11 mouse cellular contexts compared by ENCODE assay signal in the genomic region with DNA sequence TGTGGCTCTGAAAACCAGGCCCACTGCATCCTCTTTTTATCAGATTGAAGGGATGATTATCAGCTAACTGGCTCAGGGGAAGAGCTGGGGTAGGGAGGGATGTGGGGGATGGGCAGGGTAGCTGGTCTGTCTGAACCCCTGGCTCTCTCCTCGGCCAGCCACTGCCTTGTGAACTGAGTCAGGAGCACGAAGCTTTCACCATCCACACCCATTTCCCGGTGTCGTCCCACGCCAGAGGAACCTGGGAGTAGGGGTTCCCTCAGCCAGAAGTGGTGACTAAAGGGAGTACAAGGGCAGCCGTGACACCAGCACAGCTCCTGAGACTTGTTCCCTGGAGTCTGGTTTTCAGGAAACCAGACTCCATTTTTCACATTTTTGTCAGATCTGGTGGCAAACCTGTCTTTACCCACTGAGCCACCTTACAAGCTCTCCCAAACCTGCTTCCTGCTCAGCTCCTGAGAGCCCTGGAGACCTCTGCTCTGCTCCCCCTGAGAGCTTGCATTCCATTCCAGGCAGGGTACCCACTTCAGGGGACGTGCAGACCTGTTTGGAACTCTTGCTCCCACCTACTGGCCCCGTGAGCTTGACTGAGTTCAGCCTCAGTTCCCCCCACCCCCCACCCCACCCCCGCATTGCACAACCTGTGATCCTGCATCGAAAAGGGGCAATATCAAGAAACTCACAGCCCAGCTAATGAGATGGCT. TPM values are rescaled to one million over a fixed set of nuclear protein-coding genes. Genes with fewer than 3 reads are reported as not detected.
DNase-seq lines count a peak whose midpoint lies in the region; ATAC-seq and TF ChIP-seq lines count a peak whose summit lies in the region.
"Had no signal": no experiment of that assay in that cellular context is flagged by ENCODE, and none has a peak within 500 bp of the region (broad histone marks: within the 10 kb centered on the region; RNA-seq: fewer than 3 reads in every experiment).

No protein-coding gene starts in this region.

- peaks cover 5% of the 10 kb centered on the region; the same call in 1 of the 2 replicates for H3K27me3 ChIP-seq in hindbrain, embryonic 10.5 days (ENCODE audit: insufficient read depth, poor library complexity, severe bottlenecking)
- no peaks in the 10 kb centered on the region for H3K27me3 ChIP-seq in hindbrain, postnatal 0 days (ENCODE audit: insufficient read depth, low read length)
- H3K27me3 ChIP-seq in midbrain, embryonic 10.5 days (ENCODE audit: low read depth, poor library complexity, severe bottlenecking), result peaks cover 12% of the 10 kb centered on the region
- H3K27me3 ChIP-seq in midbrain, postnatal 0 days (ENCODE audit: insufficient read depth, low read length), result no peaks in the 10 kb centered on the region
- H3K27me3 ChIP-seq in embryonic facial prominence, embryonic 13.5 days, result no peaks in the 10 kb centered on the region
- no peaks in the 10 kb centered on the region for H3K27me3 ChIP-seq in stomach, embryonic 16.5 days (ENCODE audit: control insufficient read depth, insufficient read depth, low read length)

- no peak overlapping the region for H3K4me2 ChIP-seq in hindbrain, postnatal 0 days (ENCODE audit: low read depth, low read length)
- H3K4me2 ChIP-seq in midbrain, postnatal 0 days (ENCODE audit: low read depth, low read length, poor library complexity, severe bottlenecking), result no peak overlapping the region
- no peak overlapping the region for H3K4me2 ChIP-seq in embryonic facial prominence, embryonic 13.5 days
- no peak overlapping the region for H3K4me2 ChIP-seq in stomach, embryonic 16.5 days (ENCODE audit: low read depth, low read length)
- H3K4me2 ChIP-seq: liver, embryonic 15.5 days; midbrain, embryonic 13.5 days had no signal

- H3K36me3 ChIP-seq in hindbrain, embryonic 10.5 days, result no peaks in the 10 kb centered on the region
- no peaks in the 10 kb centered on the region for H3K36me3 ChIP-seq in hindbrain, postnatal 0 days (ENCODE audit: insufficient read depth, low read length)
- no peaks in the 10 kb centered on the region for H3K36me3 ChIP-seq in midbrain, embryonic 10.5 days
- no peaks in the 10 kb centered on the region for H3K36me3 ChIP-seq in midbrain, postnatal 0 days (ENCODE audit: insufficient read depth, low read length)
- H3K36me3 ChIP-seq in embryonic facial prominence, embryonic 13.5 days, result no peaks in the 10 kb centered on the region
- no peaks in the 10 kb centered on the region for H3K36me3 ChIP-seq in stomach, embryonic 16.5 days (ENCODE audit: control insufficient read depth, insufficient read depth, low read length)
- H3K36me3 ChIP-seq: liver, embryonic 15.5 days; midbrain, embryonic 13.5 days had no signal

- no peak overlapping the region for H3K9ac ChIP-seq in hindbrain, postnatal 0 days (replicated peaks; ENCODE audit: low read length)
- H3K9ac ChIP-seq in midbrain, postnatal 0 days (replicated peaks; ENCODE audit: low read length, poor library complexity, severe bottlenecking), result no peak overlapping the region
- 0 out of 2 replicates have a peak overlapping the region, but pooled peaks have one; percentile 11 for H3K9ac ChIP-seq in embryonic facial prominence, embryonic 13.5 days
- peak overlapping the region; percentile 46; the same call in 1 of the 2 replicates for H3K9ac ChIP-seq in stomach, embryonic 16.5 days (ENCODE audit: low read length)
- H3K9ac ChIP-seq: liver, embryonic 15.5 days; midbrain, embryonic 13.5 days had no signal

- H3K9me3 ChIP-seq in hindbrain, embryonic 10.5 days, result no peaks in the 10 kb centered on the region
- no peaks in the 10 kb centered on the region for H3K9me3 ChIP-seq in hindbrain, postnatal 0 days (ENCODE audit: low read length)
- H3K9me3 ChIP-seq in midbrain, embryonic 10.5 days (replicated peaks), result no peaks in the 10 kb centered on the region
- H3K9me3 ChIP-seq in midbrain, postnatal 0 days (ENCODE audit: low read length), result no peaks in the 10 kb centered on the region
- H3K9me3 ChIP-seq in embryonic facial prominence, embryonic 13.5 days, result no peaks in the 10 kb centered on the region
- no peaks in the 10 kb centered on the region for H3K9me3 ChIP-seq in stomach, embryonic 16.5 days (replicated peaks; ENCODE audit: control insufficient read depth, low read length)
- H3K9me3 ChIP-seq: liver, embryonic 15.5 days; midbrain, embryonic 13.5 days had no signal

- peaks cover 62% of the 10 kb centered on the region for H3K4me1 ChIP-seq in hindbrain, embryonic 10.5 days (replicated peaks)
- 0 out of 2 replicates have a peak, but pooled peaks cover 6% of the 10 kb centered on the region for H3K4me1 ChIP-seq in hindbrain, postnatal 0 days (ENCODE audit: insufficient read depth, low read length)
- peaks cover 55% of the 10 kb centered on the region for H3K4me1 ChIP-seq in midbrain, embryonic 10.5 days
- H3K4me1 ChIP-seq in midbrain, postnatal 0 days (ENCODE audit: insufficient read depth, low read length), result no peaks in the 10 kb centered on the region
- H3K4me1 ChIP-seq in embryonic facial prominence, embryonic 13.5 days, result peaks cover 27% of the 10 kb centered on the region
- H3K4me1 ChIP-seq in stomach, embryonic 16.5 days (ENCODE audit: control insufficient read depth, insufficient read depth, low read length), result peaks cover 20% of the 10 kb centered on the region

- H3K27ac ChIP-seq in hindbrain, embryonic 10.5 days, result peak overlapping the region; percentile 79
- H3K27ac ChIP-seq in hindbrain, postnatal 0 days, result no peak overlapping the region
- peak overlapping the region; percentile 76 for H3K27ac ChIP-seq in midbrain, embryonic 10.5 days (replicated peaks)
- no peak overlapping the region for H3K27ac ChIP-seq in midbrain, postnatal 0 days (ENCODE audit: low read depth, low read length)
- H3K27ac ChIP-seq in embryonic facial prominence, embryonic 13.5 days, result no peak overlapping the region
- peak overlapping the region; percentile 15; the same call in 1 of the 2 replicates for H3K27ac ChIP-seq in stomach, embryonic 16.5 days (ENCODE audit: low read length)
- H3K27ac ChIP-seq: liver, embryonic 15.5 days; midbrain, embryonic 13.5 days had no signal

- WGBS in hindbrain, embryonic 10.5 days, result 31% methylated on average over 10 of the region's 10 CpGs
- 48% methylated on average over 10 of the region's 10 CpGs for WGBS in hindbrain, postnatal 0 days
- WGBS in midbrain, embryonic 10.5 days, result 36% methylated on average over 10 of the region's 10 CpGs
- 45% methylated on average over 10 of the region's 10 CpGs for WGBS in midbrain, postnatal 0 days
- 26% methylated on average over 10 of the region's 10 CpGs for WGBS in embryonic facial prominence, embryonic 13.5 days
- 37% methylated on average over 10 of the region's 10 CpGs for WGBS in stomach, embryonic 16.5 days

- no peak overlapping the region for H3K4me3 ChIP-seq in hindbrain, embryonic 10.5 days
- H3K4me3 ChIP-seq in hindbrain, postnatal 0 days (ENCODE audit: low read length), result no peak overlapping the region
- no peak overlapping the region for H3K4me3 ChIP-seq in midbrain, embryonic 10.5 days
- H3K4me3 ChIP-seq in midbrain, postnatal 0 days (ENCODE audit: low read depth, low read length), result no peak overlapping the region
- H3K4me3 ChIP-seq in embryonic facial prominence, embryonic 13.5 days, result no peak overlapping the region
- no peak overlapping the region for H3K4me3 ChIP-seq in stomach, embryonic 16.5 days (replicated peaks; ENCODE audit: low read length)
- H3K4me3 ChIP-seq: liver, embryonic 15.5 days; midbrain, embryonic 13.5 days had no signal

- TF ChIP-seq CTCF in hindbrain, postnatal 0 days (IDR thresholded peaks at IDR 0.05; ENCODE audit: low read depth), result no peak
- TF ChIP-seq CTCF in midbrain, postnatal 0 days (IDR thresholded peaks at IDR 0.05), result no peak

- DNase-seq in hindbrain, embryonic 10.5 days (ENCODE audit: low spot score), result no peak
- DNase-seq in hindbrain, postnatal 0 days (ENCODE audit: low spot score), result no peak
- no peak for DNase-seq in midbrain, embryonic 10.5 days (ENCODE audit: low spot score)
- DNase-seq in midbrain, postnatal 0 days (ENCODE audit: low spot score), result no peak
- DNase-seq in adipocyte (ENCODE audit: low spot score), result no peak
- DNase-seq: kidney, adult 11 months; left cerebral cortex, postnatal 4 days had no signal

- ATAC-seq in hindbrain, postnatal 0 days, result no peak
- ATAC-seq in midbrain, postnatal 0 days (ENCODE audit: low FRiP score), result no peak
- no peak for ATAC-seq in embryonic facial prominence, embryonic 13.5 days (ENCODE audit: insufficient number of reproducible peaks, insufficient read depth, low FRiP score, low TSS enrichment, low read depth)
- ATAC-seq in stomach, embryonic 16.5 days (ENCODE audit: insufficient read depth, low FRiP score), result no peak
- ATAC-seq: midbrain, embryonic 13.5 days had no signal

RNA-seq across cellular contexts. Expression of gene Arhgef10l, which starts 2.8 kb away (rescaled TPM):
- polyA plus RNA-seq in hindbrain, embryonic 10.5 days (2016; fragmentation: Nextera tagmentation; extraction: Ambion mirVana), result 23.7 and 32.3 TPM in 2 replicates
- total RNA-seq in hindbrain, postnatal 0 days (2014; rRNA removed), result 79.2 and 79.4 TPM in 2 replicates
- 22.5 and 22.6 TPM in 2 replicates for polyA plus RNA-seq in hindbrain, postnatal 0 days (2015; fragmentation: Nextera tagmentation; extraction: Ambion mirVana)
- polyA plus RNA-seq in midbrain, embryonic 10.5 days (2016; fragmentation: Nextera tagmentation; extraction: Ambion mirVana), result 25.1 and 32.4 TPM in 2 replicates
- 68.7 and 81.1 TPM in 2 replicates for total RNA-seq in midbrain, postnatal 0 days (2014; rRNA removed)
- 20.7 and 23.1 TPM in 2 replicates for polyA plus RNA-seq in midbrain, postnatal 0 days (2015; fragmentation: Nextera tagmentation; extraction: Ambion mirVana)
- 11.5 and 11.6 TPM in 2 replicates for polyA plus RNA-seq in embryonic facial prominence, embryonic 13.5 days (2015; fragmentation: Nextera tagmentation; extraction: Ambion mirVana)
- 18.4 and 21.7 TPM in 2 replicates for polyA plus RNA-seq in stomach, embryonic 16.5 days (2015; fragmentation: Nextera tagmentation; extraction: Ambion mirVana)

RNA-seq across cellular contexts. Expression of gene Rcc2, which starts 37.3 kb away (rescaled TPM):
- 33.9 and 37.5 TPM in 2 replicates for polyA plus RNA-seq in hindbrain, embryonic 10.5 days (2016; fragmentation: Nextera tagmentation; extraction: Ambion mirVana)
- 58.3 and 60.3 TPM in 2 replicates for total RNA-seq in hindbrain, postnatal 0 days (2014; rRNA removed)
- 15.8 and 16.2 TPM in 2 replicates for polyA plus RNA-seq in hindbrain, postnatal 0 days (2015; fragmentation: Nextera tagmentation; extraction: Ambion mirVana)
- polyA plus RNA-seq in midbrain, embryonic 10.5 days (2016; fragmentation: Nextera tagmentation; extraction: Ambion mirVana), result 32.6 and 35.2 TPM in 2 replicates
- 40.0 and 51.2 TPM in 2 replicates for total RNA-seq in midbrain, postnatal 0 days (2014; rRNA removed)
- polyA plus RNA-seq in midbrain, postnatal 0 days (2015; fragmentation: Nextera tagmentation; extraction: Ambion mirVana), result 11.5 and 13.2 TPM in 2 replicates
- polyA plus RNA-seq in embryonic facial prominence, embryonic 13.5 days (2015; fragmentation: Nextera tagmentation; extraction: Ambion mirVana), result 43.5 and 44.2 TPM in 2 replicates
- 15.1 and 16.2 TPM in 2 replicates for polyA plus RNA-seq in stomach, embryonic 16.5 days (2015; fragmentation: Nextera tagmentation; extraction: Ambion mirVana)

Comparison
In these comparisons a context has a peak if more than half of its experiments do, and no peak if none do; other contexts are left out.
1. H3K27ac ChIP-seq: peak in hindbrain, embryonic 10.5 days (single experiment), midbrain, embryonic 10.5 days (single experiment) and stomach, embryonic 16.5 days (single experiment); none in hindbrain, postnatal 0 days (single experiment), midbrain, postnatal 0 days (single experiment) and embryonic facial prominence, embryonic 13.5 days (single experiment).
2. H3K9ac ChIP-seq: peak in embryonic facial prominence, embryonic 13.5 days (single experiment) and stomach, embryonic 16.5 days (single experiment); none in hindbrain, postnatal 0 days (single experiment) and midbrain, postnatal 0 days (single experiment).